ENCODE assay signal across 9 mouse cellular contexts in the genomic region with DNA sequence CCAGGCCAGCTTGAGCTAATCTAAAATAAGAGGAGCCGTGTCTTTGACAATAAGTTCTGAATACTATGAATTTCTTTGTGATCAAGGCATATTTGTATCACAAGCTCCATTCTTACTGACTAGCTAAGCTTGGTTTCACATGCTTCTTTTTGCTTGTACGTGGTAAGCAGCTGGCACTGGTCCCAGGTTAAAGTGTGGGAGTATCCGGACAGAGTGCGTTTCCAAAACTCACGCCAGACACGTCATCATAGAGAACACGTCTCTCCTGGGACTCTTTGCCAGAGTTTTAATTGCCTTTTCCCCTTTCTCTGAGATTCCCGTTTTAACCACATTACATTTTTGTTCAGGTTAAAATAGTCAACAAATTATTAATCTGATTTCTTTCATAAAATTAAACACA. TPM values are rescaled to one million over a fixed set of nuclear protein-coding genes. Genes with fewer than 3 reads are reported as not detected.
DNase-seq lines count a peak whose midpoint lies in the region; ATAC-seq and TF ChIP-seq lines count a peak whose summit lies in the region.
"Had no signal": no experiment of that assay in that cellular context is flagged by ENCODE, and none has a peak within 500 bp of the region (broad histone marks: within the 10 kb centered on the region; RNA-seq: fewer than 3 reads in every experiment).

No protein-coding gene starts in this region.

- WGBS in lung, adult 2 months = 39% methylated on average over 8 of the region's 8 CpGs
- 64% methylated on average over 8 of the region's 8 CpGs for WGBS in intestine, embryonic 15.5 days
- 85% methylated on average over 8 of the region's 8 CpGs for WGBS in hindbrain, embryonic 11.5 days

- no peak overlapping the region for H3K9ac ChIP-seq in intestine, embryonic 15.5 days
- no peak overlapping the region for H3K9ac ChIP-seq in hindbrain, embryonic 11.5 days (ENCODE audit: low read depth, low read length)
- H3K9ac ChIP-seq: heart, embryonic 15.5 days had no signal

- H3K27me3 ChIP-seq in intestine, embryonic 15.5 days (replicated peaks) = no peaks in the 10 kb centered on the region
- no peaks in the 10 kb centered on the region for H3K27me3 ChIP-seq in hindbrain, embryonic 11.5 days (ENCODE audit: control insufficient read depth, insufficient read depth, low read length)
- H3K27me3 ChIP-seq: heart, embryonic 15.5 days had no signal

- ATAC-seq in intestine, embryonic 15.5 days = no peak
- no peak for ATAC-seq in hindbrain, embryonic 11.5 days (ENCODE audit: low FRiP score)
- no peak for ATAC-seq in monocyte, adult 5-6 weeks (replicated peaks; ENCODE audit: insufficient number of reproducible peaks, low FRiP score, low TSS enrichment, poor library complexity, severe bottlenecking)

- TF ChIP-seq CTCF in lung, adult 2 months (IDR thresholded peaks at IDR 0.05; ENCODE audit: insufficient read depth, low read length) = no peak

- DNase-seq in urinary bladder, postnatal 14 days (ENCODE audit: low spot score) = peak; percentile 66
- DNase-seq in urinary bladder, postnatal 10 days (ENCODE audit: low spot score) = no peak
- DNase-seq in gastrocnemius, postnatal 25 days = peak; percentile 55
- peak; percentile 10 for DNase-seq in lung, adult 2 months
- peak; percentile 26 to 74 for DNase-seq in urinary bladder, postnatal 4 days (ENCODE audit: low spot score in 2 of 2)
- DNase-seq in hindbrain, embryonic 11.5 days (ENCODE audit: low spot score) = no peak

- H3K4me1 ChIP-seq in lung, adult 2 months (ENCODE audit: control insufficient read depth, insufficient read depth, low read length) = no peaks in the 10 kb centered on the region
- H3K4me1 ChIP-seq in intestine, embryonic 15.5 days (replicated peaks) = no peaks in the 10 kb centered on the region
- H3K4me1 ChIP-seq in hindbrain, embryonic 11.5 days (replicated peaks; ENCODE audit: control insufficient read depth, insufficient read depth, low read length) = no peaks in the 10 kb centered on the region

- no peak for TF ChIP-seq POLR2A in lung, adult 2 months (IDR thresholded peaks at IDR 0.05; ENCODE audit: borderline replicate concordance, extremely low read depth, low read depth, low read length)

- no peak overlapping the region for H3K4me3 ChIP-seq in lung, adult 2 months (replicated peaks; ENCODE audit: extremely low read depth, low read depth, low read length)
- H3K4me3 ChIP-seq in intestine, embryonic 15.5 days (replicated peaks) = no peak overlapping the region
- no peak overlapping the region for H3K4me3 ChIP-seq in hindbrain, embryonic 11.5 days (ENCODE audit: low read depth, low read length)
- H3K4me3 ChIP-seq: heart, embryonic 15.5 days had no signal

- H3K36me3 ChIP-seq in intestine, embryonic 15.5 days = no peaks in the 10 kb centered on the region
- H3K36me3 ChIP-seq in hindbrain, embryonic 11.5 days (ENCODE audit: control insufficient read depth, insufficient read depth, low read length) = no peaks in the 10 kb centered on the region
- H3K36me3 ChIP-seq: heart, embryonic 15.5 days had no signal

- H3K9me3 ChIP-seq in intestine, embryonic 15.5 days = no peaks in the 10 kb centered on the region
- no peaks in the 10 kb centered on the region for H3K9me3 ChIP-seq in hindbrain, embryonic 11.5 days (ENCODE audit: control insufficient read depth, low read length)
- H3K9me3 ChIP-seq: heart, embryonic 15.5 days had no signal

- H3K4me2 ChIP-seq in intestine, embryonic 15.5 days (replicated peaks) = no peak overlapping the region
- H3K4me2 ChIP-seq in hindbrain, embryonic 11.5 days (replicated peaks; ENCODE audit: low read depth, low read length) = no peak overlapping the region
- H3K4me2 ChIP-seq: heart, embryonic 15.5 days had no signal

- H3K27ac ChIP-seq in intestine, embryonic 15.5 days = no peak overlapping the region
- no peak overlapping the region for H3K27ac ChIP-seq in hindbrain, embryonic 11.5 days (ENCODE audit: low read depth, low read length)
- H3K27ac ChIP-seq: heart, embryonic 15.5 days had no signal

RNA-seq across cellular contexts. Expression of a gene that starts 27.7 kb away (rescaled TPM):
- total RNA-seq in gastrocnemius, postnatal 25 days (2021) = not detected
- polyA plus RNA-seq in lung, adult 2 months (2012; rRNA removed) = not detected in 2 replicates
- 1.5 and 2.1 TPM in 2 replicates for polyA plus RNA-seq in intestine, embryonic 15.5 days (2015; fragmentation: Nextera tagmentation; extraction: Ambion mirVana)
- 2.3 and 6.2 TPM in 2 replicates for polyA plus RNA-seq in hindbrain, embryonic 11.5 days (2014; fragmentation: Nextera tagmentation; extraction: Ambion mirVana)
- total RNA-seq in monocyte, adult 5-6 weeks (2017) = not detected in 3 replicates

RNA-seq across cellular contexts. Expression of a gene that starts 46.2 kb away (rescaled TPM):
- 1 to 10 TPM; 4.5 to 4.6 TPM for total RNA-seq in gastrocnemius, postnatal 25 days (2021)
- 0.26 and 0.63 TPM in 2 replicates for polyA plus RNA-seq in lung, adult 2 months (2012; rRNA removed)
- 5.8 and 6.1 TPM in 2 replicates for polyA plus RNA-seq in intestine, embryonic 15.5 days (2015; fragmentation: Nextera tagmentation; extraction: Ambion mirVana)
- polyA plus RNA-seq in hindbrain, embryonic 11.5 days (2014; fragmentation: Nextera tagmentation; extraction: Ambion mirVana) = 7.9 and 9.0 TPM in 2 replicates
- total RNA-seq in monocyte, adult 5-6 weeks (2017) = 1.6 to 5.9 TPM (median 5.0 TPM) in 3 replicates

RNA-seq across cellular contexts. Expression of a gene that starts 46.5 kb away (rescaled TPM):
- total RNA-seq in gastrocnemius, postnatal 25 days (2021) = not detected
- polyA plus RNA-seq in lung, adult 2 months (2012; rRNA removed) = not detected in 2 replicates
- polyA plus RNA-seq in intestine, embryonic 15.5 days (2015; fragmentation: Nextera tagmentation; extraction: Ambion mirVana) = 0.16 TPM in 1 of 2 replicates, not detected in the other
- polyA plus RNA-seq in hindbrain, embryonic 11.5 days (2014; fragmentation: Nextera tagmentation; extraction: Ambion mirVana) = 0.29 and 0.65 TPM in 2 replicates
- not detected in 3 replicates for total RNA-seq in monocyte, adult 5-6 weeks (2017)

Comparison
In these comparisons a context has a peak if more than half of its experiments do, and no peak if none do; other contexts are left out.
1. DNase-seq: peak in urinary bladder, postnatal 14 days (single experiment), gastrocnemius, postnatal 25 days (single experiment), lung, adult 2 months (single experiment) and urinary bladder, postnatal 4 days (2 of 2); none in urinary bladder, postnatal 10 days (single experiment) and hindbrain, embryonic 11.5 days (single experiment).